Mouse (Mus musculus) spleen, adult 18-20 months (tissue): ENCODE results near the gene Sord.

ENCODE experiments used
- DNase-seq, 2 experiments: peaks; one replicate each; pipeline ENCODE4 v3.0.0; 2022; ENCODE audit warnings: mixed read lengths in 2 of 2

Gene Sord

DNA sequence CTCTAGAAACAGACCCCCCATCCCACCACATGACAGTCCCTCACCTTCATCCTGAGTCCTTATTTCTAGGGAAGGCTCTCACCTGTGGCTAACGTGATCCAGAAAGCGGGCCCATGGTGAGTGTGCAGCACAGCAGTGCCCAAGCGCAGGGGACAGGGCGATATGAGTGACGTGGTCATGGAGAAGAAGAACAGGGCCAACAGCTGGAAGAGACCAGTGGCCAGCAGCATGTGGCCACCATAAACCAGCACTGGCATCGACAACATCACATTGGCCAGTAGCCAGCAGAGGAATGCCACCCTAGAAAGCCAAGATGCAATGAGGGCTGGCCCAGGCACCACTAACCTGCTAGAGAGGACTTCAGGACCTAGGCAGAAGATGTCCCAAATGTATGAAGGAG, 70.0 kb downstream of the Sord start:
- DNase-seq = no peak

GRCm38 (mm10) chr2:122305097-122305892, 70.7 kb downstream of the Sord start:
- DNase-seq = no peak

DNA sequence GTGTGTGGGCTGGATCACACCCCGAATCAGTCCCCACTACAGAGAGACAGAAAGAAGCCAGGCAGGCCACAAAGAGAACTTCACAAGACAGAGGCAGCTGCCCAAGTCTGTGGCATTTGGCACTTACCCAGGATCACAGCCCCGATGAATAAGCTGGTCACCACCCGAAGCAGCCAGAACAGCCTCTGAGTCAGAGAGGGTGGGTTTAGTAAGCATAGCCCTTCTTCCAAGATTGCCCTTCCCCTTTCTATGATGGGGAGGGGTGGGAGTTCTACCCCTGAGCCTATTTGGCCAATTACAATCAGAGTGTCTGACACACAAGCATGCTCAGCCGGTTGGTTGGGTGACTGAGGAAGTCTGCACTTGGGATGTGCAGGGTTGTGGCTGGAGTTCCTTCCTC, 71.6 kb downstream of the Sord start:
- no peak for DNase-seq

- DNase-seq = no peak
These were observed 75.1 kb downstream of the Sord start for GRCm38 (mm10) chr2:122309647-122310046.

DNA sequence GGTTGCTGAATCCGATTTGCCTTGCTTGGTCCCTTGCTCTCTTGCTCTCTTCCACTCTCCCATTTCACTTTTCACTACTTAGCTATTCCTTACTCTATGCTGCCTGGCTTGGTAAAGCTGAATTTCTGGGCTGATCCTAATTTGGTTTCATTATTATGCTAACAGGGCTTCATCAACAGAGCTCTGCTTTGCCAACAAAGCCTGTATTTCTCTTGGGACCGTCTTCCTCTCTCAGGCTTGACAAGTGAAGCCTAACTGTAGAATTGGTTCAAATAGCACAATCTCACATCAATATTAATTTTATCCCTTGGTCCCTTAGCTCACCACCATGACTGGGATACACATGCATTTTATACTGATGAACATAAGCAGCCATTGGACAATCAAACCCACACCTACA, 77.0 kb downstream of the Sord start:
- no peak for DNase-seq

- DNase-seq = peak; percentile 25 to 74
These were observed 78.3 kb downstream of the Sord start for GRCm38 (mm10) chr2:122312722-122313417.

GRCm38 (mm10) chr2:122313536-122313935, 79.0 kb downstream of the Sord start, which contains the start of gene Duoxa1:
TSS of gene Duoxa1 (minus strand) at chr2:122313730.
- DNase-seq = no peak
